Mouse (Mus musculus): ENCODE data around the gene Gm6525. TPM values are rescaled to one million over a fixed set of nuclear protein-coding genes. Genes with fewer than 3 reads are reported as not detected.

Gm6525 gene
- total RNA-seq, 1 experiment from 2014 or later: 0.33 TPM

DNA sequence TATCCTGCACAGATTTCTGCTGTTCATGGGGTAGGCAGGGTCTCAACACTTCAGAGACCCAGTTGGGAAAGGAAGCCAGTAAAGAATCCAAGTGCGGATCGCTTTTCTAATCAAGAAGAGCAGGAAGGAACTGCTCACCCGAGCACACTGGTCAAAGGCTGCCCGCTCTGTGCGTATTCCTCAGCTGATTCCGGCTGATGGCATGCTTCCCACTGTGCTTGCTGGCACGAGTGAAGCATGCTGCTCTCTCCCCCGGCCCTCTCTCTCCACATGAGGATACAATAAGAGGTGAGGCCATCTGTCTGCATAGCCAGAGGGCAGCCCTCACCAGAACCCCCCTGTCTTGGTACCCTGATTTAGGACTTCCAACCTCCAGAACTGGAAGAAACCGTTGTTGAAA, 41.3 kb downstream of the Gm6525 start:
- peak; percentile 44 for DNase-seq

DNA sequence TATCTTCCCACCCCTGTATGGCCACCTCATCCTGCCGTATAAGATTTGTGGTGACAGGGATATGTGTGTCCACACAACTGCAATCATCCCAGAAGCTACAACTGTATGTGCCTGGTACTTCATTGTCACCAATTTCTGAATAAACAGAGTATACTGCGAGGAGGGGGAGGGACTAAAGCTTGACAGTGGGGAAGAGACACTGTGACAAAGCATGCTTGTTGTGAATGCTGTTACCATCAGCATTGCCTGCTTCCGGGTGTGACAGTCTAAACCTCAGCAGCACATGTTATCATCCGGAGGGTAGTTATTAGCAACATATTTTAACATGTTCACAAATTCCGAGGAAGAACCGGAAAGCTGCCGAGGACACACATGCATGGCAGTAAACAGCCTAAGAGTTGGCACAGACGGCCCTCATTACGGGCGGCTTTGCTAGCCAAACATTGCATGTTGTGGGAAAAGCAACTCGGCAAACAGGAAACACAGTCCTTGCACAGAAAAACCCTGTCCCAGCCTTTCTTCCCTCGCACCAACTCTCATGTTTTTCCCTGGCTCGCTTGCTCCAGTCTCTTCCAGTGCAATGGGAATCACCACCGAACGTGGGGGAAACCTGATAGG, 41.9 kb downstream of the Gm6525 start:
- no peak for DNase-seq

DNA sequence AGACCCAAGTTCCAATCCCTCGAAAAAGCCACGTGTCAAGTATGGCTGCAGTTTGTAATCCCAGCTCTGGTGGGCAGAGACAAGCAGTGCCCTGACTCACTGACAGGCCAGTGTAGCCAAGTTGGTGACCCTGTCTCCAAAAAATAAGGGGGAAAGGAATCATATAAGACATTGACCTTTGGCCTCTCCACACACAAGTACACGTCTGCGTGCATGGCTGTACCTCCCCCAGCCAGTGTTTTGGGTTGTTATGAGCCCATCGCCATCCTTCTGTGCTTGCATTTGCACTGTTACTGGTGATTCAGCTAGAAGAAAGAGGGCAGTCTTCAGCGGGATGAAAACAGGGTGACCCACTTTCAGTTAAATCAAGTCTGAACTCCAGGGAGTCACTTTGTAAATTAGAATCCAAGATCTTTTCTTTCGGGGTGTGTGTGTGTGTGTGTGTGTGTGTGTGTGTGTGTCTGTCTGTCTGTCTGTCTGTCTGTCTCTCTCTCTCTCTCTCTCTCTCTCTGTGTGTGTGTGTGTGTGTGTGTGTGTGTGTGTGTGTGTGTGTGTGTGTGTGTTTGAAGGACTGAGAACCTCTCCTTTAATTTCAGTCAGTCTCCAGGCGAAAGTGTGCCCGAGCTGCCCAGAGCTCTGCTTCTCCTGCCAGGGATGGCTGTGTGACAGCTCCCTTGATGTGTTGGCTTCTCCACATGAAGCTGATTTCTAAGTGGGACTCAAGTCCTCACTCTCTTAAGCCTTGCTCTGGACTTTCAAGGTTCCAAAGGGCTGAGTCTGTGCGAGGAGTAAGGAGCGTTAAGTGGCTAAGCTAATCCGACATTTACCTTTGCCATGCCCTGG, 43.4 kb downstream of the Gm6525 start:
- DNase-seq: peak; percentile 49

DNA sequence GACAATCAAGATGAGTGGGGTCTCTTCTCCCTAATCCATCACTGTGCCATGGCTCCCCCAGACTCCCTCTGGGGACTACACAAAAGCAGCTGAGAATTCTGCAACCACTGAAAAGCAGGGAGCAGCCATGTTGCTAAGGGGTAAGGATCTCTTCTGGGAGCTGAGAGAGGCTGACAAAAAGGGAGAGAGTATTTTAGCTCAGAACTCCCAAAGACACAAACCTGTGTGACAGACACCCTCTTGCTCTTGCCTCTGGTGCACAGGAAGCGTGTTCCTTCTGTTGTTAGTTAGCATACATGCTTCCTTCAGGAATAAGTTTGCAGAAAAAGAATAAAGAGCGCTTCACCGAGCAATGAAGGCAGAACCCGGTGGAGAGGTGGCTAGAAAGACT, 44.1 kb downstream of the Gm6525 start:
- DNase-seq: no peak

DNA sequence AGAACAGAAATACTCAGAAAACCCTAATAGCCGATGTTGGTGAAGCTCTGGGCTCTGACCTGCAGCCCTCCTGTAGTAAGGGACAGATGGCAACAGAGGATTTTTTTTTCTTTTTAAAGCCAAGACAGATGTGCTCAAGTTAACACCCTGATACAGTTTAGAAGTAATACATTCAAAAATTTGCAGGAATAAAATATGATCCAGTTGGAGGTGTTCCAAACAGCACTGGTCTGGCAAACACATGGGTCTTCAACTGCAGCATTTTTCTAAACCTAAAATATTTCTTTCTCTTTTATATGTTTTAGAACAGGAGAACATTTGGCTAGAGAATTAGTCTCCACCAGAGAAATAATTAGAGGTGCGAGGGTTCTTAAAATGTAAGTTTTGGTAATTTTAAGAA, 44.6 kb downstream of the Gm6525 start:
- DNase-seq: no peak

DNA sequence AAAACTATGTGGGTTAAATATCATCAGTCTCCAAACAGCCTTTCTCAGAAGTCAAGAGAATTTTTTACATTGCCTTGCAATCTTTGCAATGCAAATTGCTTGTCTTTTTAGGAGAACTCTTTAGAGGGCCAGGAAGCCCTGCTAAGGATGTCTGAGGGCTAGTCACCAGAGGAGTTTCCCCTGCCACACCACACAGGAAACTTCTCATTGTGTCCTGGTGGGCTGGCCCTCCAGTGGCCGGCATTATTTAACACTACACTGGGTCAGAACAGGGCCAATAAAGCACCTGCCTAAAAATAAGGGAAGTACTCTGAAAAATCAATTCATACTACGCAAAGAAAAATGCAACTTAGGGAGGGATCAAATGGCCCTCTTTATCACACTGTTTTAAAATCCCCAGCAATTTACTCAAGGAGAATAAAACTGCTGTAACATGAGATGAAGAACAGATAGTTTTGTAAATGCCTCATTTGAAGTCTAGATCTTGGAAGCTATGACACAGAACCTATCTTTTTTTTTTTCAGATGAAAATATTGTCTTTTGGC, 45.3 kb downstream of the Gm6525 start:
- no peak for DNase-seq

DNA sequence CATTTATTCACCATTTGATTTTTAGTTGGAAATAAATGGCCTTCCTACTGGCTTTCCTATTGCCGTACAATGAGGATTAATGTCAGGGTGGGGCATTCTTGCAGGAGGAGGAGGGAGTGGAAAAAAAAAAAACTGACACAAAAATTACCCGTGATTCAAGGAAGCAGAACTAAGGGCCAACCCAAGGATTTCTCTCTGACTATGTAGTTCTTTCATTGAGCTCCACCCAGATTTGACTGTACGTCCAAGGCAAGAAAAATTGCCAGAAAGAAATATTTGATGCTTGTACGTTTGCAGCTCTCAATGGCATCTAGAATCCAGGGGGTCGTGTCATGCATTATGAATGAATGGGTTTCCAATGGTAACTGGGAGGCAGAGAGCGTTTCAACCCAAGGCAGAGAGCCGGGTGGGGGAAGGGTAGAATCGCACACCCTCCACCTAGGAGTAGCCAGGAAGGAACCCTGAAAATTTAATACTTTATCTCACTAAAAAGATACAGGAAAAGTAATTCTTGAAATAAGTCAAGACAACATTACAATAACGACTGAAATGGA, 45.9 kb downstream of the Gm6525 start:
- no peak for DNase-seq

DNA sequence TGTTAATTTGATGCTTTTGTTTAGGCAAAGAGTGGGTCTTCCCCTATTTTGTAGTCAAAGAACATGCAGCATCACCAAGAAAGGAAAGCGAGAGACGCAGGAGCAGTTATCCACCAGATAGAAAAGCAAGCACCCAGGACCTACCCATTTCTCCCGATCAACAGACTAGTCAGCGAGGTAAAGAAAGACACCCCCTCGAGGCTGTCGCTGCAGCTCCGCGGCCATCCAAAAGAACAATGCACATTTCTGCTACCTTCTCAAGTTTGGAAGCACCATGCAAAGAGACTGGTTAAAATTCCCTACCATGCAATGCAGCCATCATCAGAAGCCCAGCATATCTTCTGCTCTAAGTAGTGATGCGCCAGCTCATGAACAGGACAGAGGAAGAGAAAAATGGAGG, 46.4 kb downstream of the Gm6525 start:
- DNase-seq: no peak

DNA sequence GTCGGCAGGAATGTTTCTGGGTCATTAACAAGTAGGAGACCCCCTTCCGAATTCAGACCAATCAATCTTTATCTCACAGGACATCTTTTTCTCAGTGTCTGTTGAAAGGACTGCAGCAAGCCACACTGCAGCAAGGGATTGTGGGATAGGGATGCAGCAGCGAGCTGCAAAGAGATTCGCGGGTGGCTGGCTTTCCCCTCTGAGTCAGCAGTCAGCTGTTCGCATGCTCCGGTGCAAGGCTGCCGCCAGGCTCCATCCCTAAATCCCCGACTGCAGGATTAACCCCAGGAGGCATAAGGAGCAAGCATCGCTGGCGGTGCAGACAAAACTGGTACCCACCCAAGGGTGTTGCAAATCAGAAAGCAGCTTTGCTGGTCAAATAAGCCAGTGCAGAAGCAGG, 46.8 kb downstream of the Gm6525 start:
- DNase-seq: peak; percentile 83

Other genes starting within 250 kb of the Gm6525 start
- gene Tmem131l, start 133.9 kb upstream of the Gm6525 start, total RNA-seq (2021): 45.7 and 60.1 TPM in 2 replicates
- gene Mnd1, start 18.3 kb upstream of the Gm6525 start, total RNA-seq (2021): 23.0 and 27.2 TPM in 2 replicates
- gene Trim2, start 132.8 kb downstream of the Gm6525 start, total RNA-seq (2021): 53.5 and 56.7 TPM in 2 replicates